Mouse (Mus musculus): Measurements from ENCODE around the gene Mbnl2. TPM values are rescaled to one million over a fixed set of nuclear protein-coding genes. Genes with fewer than 3 reads are reported as not detected.

Gene Mbnl2
- polyA plus RNA-seq (2012; ENCODE audit: insufficient read depth, low replicate concordance) = 43.0 and 66.7 TPM in 2 replicates

GRCm38 (mm10) chr14:120275246-120276238 is at the start of gene Mbnl2:
Gene Mbnl2 (plus strand): TSS chr14:120275669.
- peak within 1 kb of the TSS; percentile 95 for H3K4me3 ChIP-seq (replicated peaks)
- TF ChIP-seq FLI1 (IDR thresholded peaks at IDR 0.05; ENCODE audit: low read length) (no peak), GATA1 (IDR thresholded peaks at IDR 0.05; ENCODE audit: borderline replicate concordance, low read length) (no peak)
- H3K4me1 ChIP-seq = peaks cover 50% of the 10 kb centered on the region
- H3K9me3 ChIP-seq = no peaks in the 10 kb centered on the region
- no peaks in the 10 kb centered on the region for H3K27me3 ChIP-seq (replicated peaks)
- peaks cover 12% of the 10 kb centered on the region for H3K36me3 ChIP-seq (replicated peaks; ENCODE audit: low read length)

GRCm38 (mm10) chr14:120232076-120232496 is 43.4 kb upstream of the Mbnl2 start:
- no peaks in the 10 kb centered on the region for H3K36me3 ChIP-seq (replicated peaks; ENCODE audit: low read length)

GRCm38 (mm10) chr14:120235610-120236009 is 39.9 kb upstream of the Mbnl2 start:
- Histone ChIP-seq H3K4me1 (peaks cover 45% of the 10 kb centered on the region), H3K9me3 (0 out of 2 replicates have a peak, but pooled peaks cover 5% of the 10 kb centered on the region), H3K36me3 (replicated peaks; ENCODE audit: low read length) (no peaks in the 10 kb centered on the region), H3K27me3 (replicated peaks) (peaks cover 9% of the 10 kb centered on the region), H3K4me3 (replicated peaks) (no peak overlapping the region)
- TF ChIP-seq GATA1 (IDR thresholded peaks at IDR 0.05; ENCODE audit: borderline replicate concordance, low read length) = no peak
- no peak for TF ChIP-seq FLI1 (IDR thresholded peaks at IDR 0.05; ENCODE audit: low read length)

More at GRCm38 (mm10) chr14:120232076-120232496, 43.4 kb upstream of the Mbnl2 start:
- peaks cover 34% of the 10 kb centered on the region for H3K4me1 ChIP-seq
- H3K9me3 ChIP-seq = 0 out of 2 replicates have a peak, but pooled peaks cover 5% of the 10 kb centered on the region
- H3K27me3 ChIP-seq (replicated peaks) = peaks cover 11% of the 10 kb centered on the region
- TF ChIP-seq FLI1 (IDR thresholded peaks at IDR 0.05; ENCODE audit: low read length) = no peak
- TF ChIP-seq GATA1 (IDR thresholded peaks at IDR 0.05; ENCODE audit: borderline replicate concordance, low read length) = no peak
- H3K4me3 ChIP-seq (replicated peaks) = peak overlapping the region; percentile 76

- H3K4me3 ChIP-seq (replicated peaks) = no peak overlapping the region
- H3K4me1 ChIP-seq = peaks cover 27% of the 10 kb centered on the region
- no peaks in the 10 kb centered on the region for H3K36me3 ChIP-seq (replicated peaks; ENCODE audit: low read length)
- no peaks in the 10 kb centered on the region for H3K9me3 ChIP-seq
- H3K27me3 ChIP-seq (replicated peaks) = peaks cover 13% of the 10 kb centered on the region
- TF ChIP-seq FLI1 (IDR thresholded peaks at IDR 0.05; ENCODE audit: low read length) = no peak
Measured at GRCm38 (mm10) chr14:120238501-120238900, 37.0 kb upstream of the Mbnl2 start.

GRCm38 (mm10) chr14:120240209-120240608 is 35.3 kb upstream of the Mbnl2 start:
- Histone ChIP-seq H3K27me3 (replicated peaks) (peaks cover 16% of the 10 kb centered on the region), H3K36me3 (replicated peaks; ENCODE audit: low read length) (no peaks in the 10 kb centered on the region), H3K9me3 (no peaks in the 10 kb centered on the region), H3K4me1 (peaks cover 12% of the 10 kb centered on the region), H3K4me3 (replicated peaks) (no peak overlapping the region)
- no peak for TF ChIP-seq FLI1 (IDR thresholded peaks at IDR 0.05; ENCODE audit: low read length)
- TF ChIP-seq GATA1 (IDR thresholded peaks at IDR 0.05; ENCODE audit: borderline replicate concordance, low read length) = no peak

- no peak overlapping the region for H3K4me3 ChIP-seq (replicated peaks)
- H3K4me1 ChIP-seq = peaks cover 12% of the 10 kb centered on the region
- H3K27me3 ChIP-seq (replicated peaks) = peaks cover 9% of the 10 kb centered on the region
- no peaks in the 10 kb centered on the region for H3K36me3 ChIP-seq (replicated peaks; ENCODE audit: low read length)
- no peaks in the 10 kb centered on the region for H3K9me3 ChIP-seq
- TF ChIP-seq GATA1 (IDR thresholded peaks at IDR 0.05; ENCODE audit: borderline replicate concordance, low read length) (no peak), FLI1 (IDR thresholded peaks at IDR 0.05; ENCODE audit: low read length) (no peak)
Measured at GRCm38 (mm10) chr14:120242711-120243110, 32.8 kb upstream of the Mbnl2 start.

GRCm38 (mm10) chr14:120245081-120245705 is 30.3 kb upstream of the Mbnl2 start:
- H3K4me3 ChIP-seq (replicated peaks) = no peak overlapping the region
- H3K27me3 ChIP-seq (replicated peaks) = peaks cover 9% of the 10 kb centered on the region
- no peaks in the 10 kb centered on the region for H3K9me3 ChIP-seq
- no peak for TF ChIP-seq FLI1 (IDR thresholded peaks at IDR 0.05; ENCODE audit: low read length)
- TF ChIP-seq GATA1 (IDR thresholded peaks at IDR 0.05; ENCODE audit: borderline replicate concordance, low read length) = no peak
- H3K4me1 ChIP-seq = peaks cover 5% of the 10 kb centered on the region
- H3K36me3 ChIP-seq (replicated peaks; ENCODE audit: low read length) = no peaks in the 10 kb centered on the region

GRCm38 (mm10) chr14:120253331-120253730 is 22.1 kb upstream of the Mbnl2 start:
- Histone ChIP-seq H3K36me3 (replicated peaks; ENCODE audit: low read length) (no peaks in the 10 kb centered on the region), H3K27me3 (replicated peaks) (no peaks in the 10 kb centered on the region), H3K4me1 (no peaks in the 10 kb centered on the region), H3K4me3 (replicated peaks) (no peak overlapping the region), H3K9me3 (peaks cover 9% of the 10 kb centered on the region)
- no peak for TF ChIP-seq FLI1 (IDR thresholded peaks at IDR 0.05; ENCODE audit: low read length)

GRCm38 (mm10) chr14:120256146-120256545 is 19.3 kb upstream of the Mbnl2 start:
- Histone ChIP-seq H3K4me1 (peaks cover 11% of the 10 kb centered on the region), H3K27me3 (replicated peaks) (no peaks in the 10 kb centered on the region), H3K4me3 (replicated peaks) (no peak overlapping the region), H3K36me3 (replicated peaks; ENCODE audit: low read length) (no peaks in the 10 kb centered on the region), H3K9me3 (peaks cover 9% of the 10 kb centered on the region)
- TF ChIP-seq FLI1 (IDR thresholded peaks at IDR 0.05; ENCODE audit: low read length) (no peak), GATA1 (IDR thresholded peaks at IDR 0.05; ENCODE audit: borderline replicate concordance, low read length) (no peak)

Measured in megakaryocyte, embryonic 14.5 days (primary cell).